Mouse (Mus musculus) adrenal gland (tissue): ENCODE data around the gene Tmem33.

Source experiments
- intact Hi-C: fragments of 180-260 bp; cut with DNase I; formaldehyde crosslinking; loops from one replicate; pipeline ENCODE4 v1.15.1; 2025
- long read RNA-seq, 2 experiments: library from polyadenylated mRNA; unstranded; transcript quantifications; one replicate each; pipeline ENCODE4 v2.0.0; 2020; ENCODE audit warnings: borderline replicate concordance in 1 of 2; ENCODE audit not compliant: insufficient replicate concordance in 1 of 2

Tmem33 gene
- long read RNA-seq, experiment 1, full-length matches to known transcripts, result 87 of 97 reads
- long read RNA-seq, experiment 1, partial matches to known transcripts, result 6 of 97 reads
- long read RNA-seq, experiment 1, other reads (novel, unspliced or antisense), result 4 of 97 reads
- long read RNA-seq, experiment 2, full-length matches to known transcripts, result 145 of 158 reads
- long read RNA-seq, experiment 2, partial matches to known transcripts, result 7 of 158 reads
- long read RNA-seq, experiment 2, other reads (novel, unspliced or antisense), result 6 of 158 reads

GRCm38 (mm10) chr5:67260531-67261371 lies at the start of gene Tmem33:
Tmem33 (plus strand) TSS chr5:67260565.
- intact Hi-C loops, result loop anchor here (5.0 kb wide), 1 partner anchor 47 kb away; the partner anchor contains the start of gene Slc30a9

- intact Hi-C loops, result no loop called here
These were observed 47.2 kb upstream of the Tmem33 start for GRCm38 (mm10) chr5:67213168-67213567.

DNA sequence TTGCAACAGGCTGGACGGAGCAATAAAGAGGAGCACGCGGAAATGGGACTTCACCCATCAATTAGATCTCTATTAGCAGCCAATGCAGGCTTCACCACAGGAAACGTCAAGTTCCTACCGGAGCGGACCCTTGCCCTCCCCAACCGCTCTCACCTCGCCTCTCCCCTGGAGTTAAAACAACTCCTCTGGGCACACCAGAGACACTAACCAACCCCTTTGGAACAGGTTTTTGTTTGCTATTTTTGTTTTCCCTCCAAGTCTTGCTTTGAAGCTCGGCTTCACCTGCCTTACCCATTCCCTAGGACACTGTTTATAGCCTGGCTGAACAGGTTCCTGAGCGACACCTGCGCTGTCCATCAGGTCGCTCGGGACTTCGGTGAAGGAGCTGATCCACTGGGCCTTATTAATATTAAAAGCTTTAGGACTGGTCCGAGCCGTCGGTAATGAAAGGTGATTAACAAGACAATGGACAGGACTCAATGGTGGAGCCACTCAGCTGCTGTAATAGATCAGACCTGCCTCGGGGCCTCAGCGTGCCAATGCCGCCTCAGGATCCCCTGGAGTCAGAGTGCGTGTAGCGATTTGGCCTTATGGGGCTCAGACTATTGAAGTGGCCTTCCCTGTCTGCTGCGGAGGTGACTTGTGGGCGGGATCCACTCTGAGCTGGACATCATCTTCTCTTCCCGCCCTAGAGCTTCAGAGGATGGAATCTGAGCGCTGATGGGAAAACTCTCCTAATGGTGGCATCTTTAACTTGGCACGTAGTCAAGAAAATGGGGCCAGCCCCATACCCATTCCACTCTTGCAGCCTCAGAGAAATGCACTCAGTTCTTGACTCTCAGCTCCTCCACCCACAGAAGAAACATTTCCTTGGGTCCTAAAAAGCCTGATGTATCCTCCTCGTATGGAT lies 45.0 kb upstream of the Tmem33 start:
- intact Hi-C loops, result no loop called here

DNA sequence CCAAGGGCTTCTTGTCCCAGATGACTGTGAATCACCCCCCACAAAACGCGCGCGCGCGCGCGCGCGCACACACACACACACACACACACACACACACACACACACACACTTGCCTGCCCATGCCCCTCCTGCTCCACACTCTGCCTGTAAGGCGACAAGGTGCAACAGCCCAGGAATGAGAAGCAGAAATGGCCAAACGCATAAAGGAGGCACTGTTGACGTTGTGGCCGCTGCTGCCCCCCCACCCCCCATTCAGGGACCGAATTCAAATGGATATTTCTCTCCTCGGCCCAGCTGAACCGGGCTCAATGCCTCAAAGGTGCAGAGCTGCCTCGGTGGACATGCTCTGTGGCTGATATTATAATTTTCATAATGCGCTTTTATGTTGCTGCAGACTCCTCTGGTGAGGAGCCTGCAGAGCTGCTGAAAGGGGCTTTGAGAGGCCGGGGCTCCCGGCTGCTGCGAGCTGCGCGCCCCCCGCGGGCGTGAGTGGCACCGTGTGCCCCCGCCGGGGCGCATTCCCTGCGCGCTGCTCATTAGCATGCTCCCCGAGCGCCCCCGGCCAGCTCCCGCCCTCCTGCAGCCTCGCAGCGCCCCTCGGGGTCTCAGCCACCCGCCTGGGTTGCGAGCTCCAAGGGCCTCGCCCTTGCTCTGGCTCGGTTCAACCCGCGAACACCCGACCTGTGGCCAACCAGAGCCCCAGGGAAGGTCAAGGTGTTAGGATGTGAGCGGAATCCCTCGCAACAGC lies 44.2 kb upstream of the Tmem33 start:
- intact Hi-C loops, result no loop called here

GRCm38 (mm10) chr5:67216779-67217095 lies 43.6 kb upstream of the Tmem33 start:
- intact Hi-C loops, result no loop called here

DNA sequence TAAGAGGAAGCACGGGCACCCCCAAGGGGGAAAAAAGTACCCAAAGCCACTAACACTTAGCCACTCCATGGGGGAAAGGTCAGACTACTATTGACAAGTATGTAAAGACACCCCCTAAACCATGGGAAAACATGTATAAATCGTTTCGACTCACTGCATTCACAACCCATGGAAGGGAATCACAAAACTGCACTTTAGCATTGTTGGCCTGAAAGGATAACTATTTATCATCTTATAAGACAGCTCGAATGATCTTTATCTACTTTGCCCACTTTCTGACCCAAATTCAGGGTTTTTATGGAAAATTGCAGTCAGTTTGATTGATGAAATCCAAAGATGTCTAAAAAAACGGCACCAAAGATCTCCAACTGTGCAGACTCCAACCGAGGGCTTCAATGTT lies 38.5 kb upstream of the Tmem33 start:
- intact Hi-C loops, result no loop called here

DNA sequence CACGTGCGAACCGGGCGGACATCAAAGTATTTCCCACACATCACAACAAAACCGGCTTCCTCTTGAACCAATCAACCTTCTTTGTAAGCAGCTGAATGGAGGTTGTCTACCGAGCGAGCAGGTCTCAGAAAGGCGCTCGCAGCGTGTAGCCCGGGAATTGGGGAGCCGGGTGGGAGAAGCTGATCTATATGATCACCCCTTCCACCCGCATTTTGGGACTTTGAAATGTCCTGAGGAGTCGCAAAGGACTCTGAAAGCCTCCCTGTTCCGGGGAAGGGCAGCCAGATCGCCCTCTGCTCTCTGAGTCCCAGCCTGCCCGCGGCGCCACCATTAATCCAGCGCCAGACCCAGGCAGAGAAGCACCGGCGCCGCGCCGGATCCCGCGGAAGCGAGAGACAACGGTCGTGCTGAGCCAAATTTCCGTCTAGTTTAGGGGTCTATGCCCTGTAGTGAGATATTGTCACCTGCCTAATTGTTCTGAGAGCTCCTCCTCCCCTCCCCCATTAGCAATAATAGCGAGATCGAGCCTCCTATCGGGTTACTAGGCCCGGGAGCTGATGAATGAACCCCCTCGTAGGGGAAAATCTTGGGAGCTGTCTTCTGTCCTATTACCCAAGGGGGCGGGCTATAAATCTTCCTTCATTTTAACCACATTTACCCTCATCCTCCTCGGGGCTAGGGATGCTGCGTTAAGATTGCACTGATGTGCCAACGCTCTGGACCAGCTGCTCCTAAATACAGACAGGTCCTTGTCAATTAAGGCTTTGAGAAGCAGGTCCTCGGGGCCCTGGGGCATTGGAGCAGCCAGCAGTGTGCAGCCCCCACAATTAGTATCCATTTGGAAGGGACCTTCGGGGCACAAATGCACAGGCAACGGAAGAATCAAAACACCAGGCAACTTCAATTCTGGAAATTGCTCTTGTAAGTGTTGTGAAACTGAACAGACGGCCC lies 37.6 kb upstream of the Tmem33 start:
- intact Hi-C loops, result no loop called here

DNA sequence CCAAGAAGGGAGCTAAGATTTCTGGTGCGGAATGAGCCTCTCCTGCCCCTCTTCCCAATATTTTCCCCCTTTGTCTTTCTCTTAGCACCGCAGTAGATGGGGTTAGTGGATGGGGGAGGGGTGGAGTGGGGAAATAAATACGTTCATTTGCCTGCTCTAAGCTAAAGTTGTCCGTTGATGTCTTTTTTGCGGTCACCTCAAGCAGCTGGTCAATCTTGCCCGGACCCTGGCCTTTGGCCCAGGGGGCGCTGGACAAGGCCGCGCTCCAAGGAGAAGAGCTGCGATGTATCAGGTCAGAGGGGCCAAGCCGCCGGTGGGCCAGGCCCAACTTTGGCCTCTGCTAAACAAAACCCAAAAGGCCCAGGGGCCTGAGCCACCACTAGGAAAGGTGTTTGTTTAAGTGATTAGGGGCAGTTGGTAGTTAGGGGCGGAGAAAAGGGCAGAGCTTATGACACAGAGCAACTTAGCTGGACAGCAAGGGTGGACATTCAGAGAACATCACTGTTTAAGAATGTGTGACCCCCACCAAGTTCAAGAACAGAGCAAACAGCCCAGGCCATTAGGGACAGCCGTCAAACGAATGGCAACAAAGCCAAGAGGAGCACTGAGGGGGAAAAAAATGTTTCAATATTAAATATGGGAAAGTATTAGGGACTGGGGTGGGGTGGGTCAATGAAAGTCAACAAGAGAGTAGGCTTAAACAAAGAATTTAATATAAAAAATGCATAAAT lies 36.8 kb upstream of the Tmem33 start:
- intact Hi-C loops, result no loop called here

GRCm38 (mm10) chr5:67224122-67224502 lies 36.3 kb upstream of the Tmem33 start:
- intact Hi-C loops, result no loop called here

- intact Hi-C loops, result loop anchor here (5.0 kb wide), 1 partner anchor 128 kb away; the partner anchor contains the start of gene Phox2b
These were observed 34.6 kb upstream of the Tmem33 start for GRCm38 (mm10) chr5:67225758-67226157.

- intact Hi-C loops, result loop anchor here (5.0 kb wide), 1 partner anchor 130 kb away; the partner anchor contains the start of gene Phox2b
These were observed 33.1 kb upstream of the Tmem33 start for GRCm38 (mm10) chr5:67227261-67227660.

- intact Hi-C loops, result loop anchor here (5.0 kb wide), 1 partner anchor 131 kb away; the partner anchor contains the start of gene Phox2b
These were observed 32.5 kb upstream of the Tmem33 start for GRCm38 (mm10) chr5:67227682-67228444.

DNA sequence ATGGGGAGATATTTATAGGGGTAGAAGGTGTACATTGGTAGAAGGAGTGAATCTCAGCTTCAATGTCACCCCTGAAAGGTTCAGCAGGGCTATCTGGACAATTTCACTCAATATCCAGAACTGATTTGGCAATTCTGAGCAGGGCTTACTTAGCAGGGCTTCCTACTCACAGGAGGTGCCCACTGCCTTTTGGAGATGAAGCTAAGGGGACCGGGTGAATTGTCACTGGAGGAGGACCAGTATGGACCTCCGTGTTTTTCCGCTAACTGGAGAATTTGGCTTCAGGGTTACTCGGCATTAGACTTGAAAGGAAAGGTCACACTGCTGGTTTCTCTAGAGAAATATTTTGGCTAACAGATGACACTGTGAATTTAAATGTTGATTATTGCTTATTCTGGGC lies 25.7 kb upstream of the Tmem33 start:
- intact Hi-C loops, result loop anchor here (5.0 kb wide), 1 partner anchor 187 kb away; no protein-coding TSS in a partner anchor

- intact Hi-C loops, result loop anchor here (5.0 kb wide), 1 partner anchor 188 kb away; no protein-coding TSS in a partner anchor
These were observed 24.9 kb upstream of the Tmem33 start for GRCm38 (mm10) chr5:67235462-67235861.

- intact Hi-C loops, result loop anchor here (5.0 kb wide), 1 partner anchor 189 kb away; no protein-coding TSS in a partner anchor
These were observed 23.8 kb upstream of the Tmem33 start for GRCm38 (mm10) chr5:67236601-67237000.

GRCm38 (mm10) chr5:67238303-67238702 lies 22.1 kb upstream of the Tmem33 start:
- intact Hi-C loops, result loop anchor here (2.0 to 5.0 kb wide), 2 partner anchors 191 to 542 kb away; no protein-coding TSS in a partner anchor

DNA sequence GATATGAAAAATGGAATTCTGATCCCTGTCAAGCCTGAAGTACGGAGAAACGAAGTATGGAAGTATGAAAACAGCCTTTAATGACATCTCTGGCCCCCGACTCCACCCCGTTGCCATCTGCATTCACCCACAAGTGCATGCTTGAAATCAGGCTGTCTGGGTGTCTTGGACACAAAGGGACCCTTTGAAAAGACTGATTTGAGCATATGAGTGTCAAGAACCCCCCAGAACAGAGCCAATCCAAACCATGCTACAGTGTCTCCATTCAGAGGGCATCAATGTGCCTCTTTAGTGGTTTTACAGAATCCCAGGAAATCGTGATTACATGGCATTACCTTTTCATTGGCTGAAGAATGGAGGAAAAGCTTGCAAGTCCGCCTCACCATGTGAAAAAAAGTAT lies 18.7 kb upstream of the Tmem33 start:
- intact Hi-C loops, result no loop called here

DNA sequence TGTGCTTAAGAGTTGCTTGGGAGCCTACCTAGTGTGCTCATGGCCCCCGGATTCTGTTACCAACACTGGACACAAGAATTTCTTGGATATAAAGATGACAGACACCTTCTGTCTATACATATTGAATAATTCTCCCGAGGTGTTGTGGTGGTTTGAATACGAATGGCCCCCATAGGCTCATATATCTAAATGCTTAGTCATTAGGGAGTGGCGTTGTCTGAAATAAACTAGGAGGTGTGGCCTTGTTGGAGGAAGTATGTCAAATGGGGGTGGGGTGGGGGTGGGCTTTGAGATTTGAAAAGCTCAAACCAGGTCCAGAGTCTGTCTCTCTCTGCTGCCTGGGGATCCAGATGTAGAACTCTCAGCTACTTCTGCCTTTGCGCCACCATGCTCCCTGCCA lies 17.1 kb upstream of the Tmem33 start:
- intact Hi-C loops, result no loop called here
